Mouse (Mus musculus) intestine, embryonic 15.5 days (tissue): ENCODE measurements at regions not wholly inside any gene's neighbourhood (a gene's known extent, or its start where the extent isn't known, plus 50 kb on each side); places are given as distances from the start of the nearest gene placed in this dataset.
A peak's percentile ranks its signal among the peaks of the same experiment; 100 is the strongest.

Experiments used
- ATAC-seq: fragments of 200-750 bp; cut with Nextera tagmentation; 2 replicates; pipeline ENCODE4 v1.8.0; 2017; ENCODE audit warnings: moderate TSS enrichment, moderate library complexity
- H3K27ac ChIP-seq: fragments of 300-500 bp; sonication (generic); 2 replicates; pipeline ENCODE4 v1.5.1; 2015; ENCODE audit warnings: mild to moderate bottlenecking, inconsistent platforms
- H3K27me3 ChIP-seq: fragments of 300-500 bp; sonication (generic); replicated peaks from 2 replicates; pipeline ENCODE4 v1.6.1; 2015; ENCODE audit warnings: inconsistent platforms
- H3K36me3 ChIP-seq: fragments of 300-500 bp; sonication (generic); 2 replicates; pipeline ENCODE4 v1.6.1; 2015; ENCODE audit warnings: inconsistent platforms
- H3K4me1 ChIP-seq: fragments of 300-500 bp; sonication (generic); replicated peaks from 2 replicates; pipeline ENCODE4 v1.6.1; 2015; ENCODE audit warnings: inconsistent platforms
- H3K4me2 ChIP-seq: fragments of 300-500 bp; sonication (generic); replicated peaks from 2 replicates; pipeline ENCODE4 v1.6.1; 2015; ENCODE audit warnings: mild to moderate bottlenecking, inconsistent platforms
- H3K4me3 ChIP-seq: fragments of 300-500 bp; sonication (generic); replicated peaks from 2 replicates; pipeline ENCODE4 v1.5.1; 2015; ENCODE audit warnings: inconsistent platforms
- H3K9ac ChIP-seq: fragments of 300-500 bp; sonication (generic); 2 replicates; pipeline ENCODE4 v1.6.1; 2015; ENCODE audit warnings: inconsistent platforms
- H3K9me3 ChIP-seq: fragments of 300-500 bp; sonication (generic); 2 replicates; pipeline ENCODE4 v1.6.1; 2016; ENCODE audit warnings: inconsistent platforms
- WGBS: fragments of 180-500 bp; shearing (Covaris S2); methylation state at CpG from one replicate; pipeline ENCODE4 v1.1.7; 2015; 5-methylcytosine and 5-hydroxymethylcytosine counted together

- H3K9ac ChIP-seq: no peak overlapping the region
- H3K36me3 ChIP-seq: no peaks in the 10 kb centered on the region
- no peak overlapping the region for H3K4me3 ChIP-seq
- no peak for ATAC-seq
- no peaks in the 10 kb centered on the region for H3K27me3 ChIP-seq
- no peaks in the 10 kb centered on the region for H3K9me3 ChIP-seq
- H3K27ac ChIP-seq: no peak overlapping the region
- H3K4me2 ChIP-seq: peak overlapping the region; percentile 36
- H3K4me1 ChIP-seq: peaks cover 5% of the 10 kb centered on the region; the same call in 1 of the 2 replicates
- WGBS: 38% methylated on average over 16 of the region's 16 CpGs
These were observed 231.2 kb upstream of the Dio3 start for GRCm38 (mm10) chr12:110047466-110048250.

GRCm38 (mm10) chr12:110049154-110049736 lies 229.6 kb upstream of the Dio3 start:
- ATAC-seq: no peak
- no peak overlapping the region for H3K4me3 ChIP-seq
- peaks cover 5% of the 10 kb centered on the region; the same call in 1 of the 2 replicates for H3K4me1 ChIP-seq
- H3K9me3 ChIP-seq: no peaks in the 10 kb centered on the region
- 70% methylated on average over 10 of the region's 10 CpGs for WGBS
- H3K27me3 ChIP-seq: no peaks in the 10 kb centered on the region
- H3K4me2 ChIP-seq: no peak overlapping the region
- no peak overlapping the region for H3K27ac ChIP-seq
- no peaks in the 10 kb centered on the region for H3K36me3 ChIP-seq
- H3K9ac ChIP-seq: no peak overlapping the region

GRCm38 (mm10) chr12:110059321-110059720 lies 219.5 kb upstream of the Dio3 start:
- H3K4me2 ChIP-seq: no peak overlapping the region
- no peaks in the 10 kb centered on the region for H3K9me3 ChIP-seq
- no peak overlapping the region for H3K9ac ChIP-seq
- H3K4me1 ChIP-seq: no peaks in the 10 kb centered on the region
- no peak for ATAC-seq
- no peak overlapping the region for H3K4me3 ChIP-seq
- no peaks in the 10 kb centered on the region for H3K27me3 ChIP-seq
- H3K27ac ChIP-seq: no peak overlapping the region
- 81% methylated on average over 5 of the region's 5 CpGs for WGBS
- H3K36me3 ChIP-seq: no peaks in the 10 kb centered on the region

- Histone ChIP-seq H3K4me3 (no peak overlapping the region), H3K27me3 (no peaks in the 10 kb centered on the region), H3K4me1 (no peaks in the 10 kb centered on the region), H3K27ac (no peak overlapping the region), H3K36me3 (no peaks in the 10 kb centered on the region), H3K4me2 (no peak overlapping the region), H3K9me3 (no peaks in the 10 kb centered on the region), H3K9ac (no peak overlapping the region)
- WGBS: 81% methylated on average over 6 of the region's 6 CpGs
- no peak for ATAC-seq
These were observed 216.9 kb upstream of the Dio3 start for GRCm38 (mm10) chr12:110061961-110062360.

- H3K4me2 ChIP-seq: no peak overlapping the region
- no peak overlapping the region for H3K4me3 ChIP-seq
- no peak overlapping the region for H3K27ac ChIP-seq
- ATAC-seq: no peak
- no peaks in the 10 kb centered on the region for H3K4me1 ChIP-seq
- no peak overlapping the region for H3K9ac ChIP-seq
- 38% methylated on average over 8 of the region's 8 CpGs for WGBS
- H3K9me3 ChIP-seq: no peaks in the 10 kb centered on the region
- no peaks in the 10 kb centered on the region for H3K36me3 ChIP-seq
- no peaks in the 10 kb centered on the region for H3K27me3 ChIP-seq
These were observed 215.9 kb upstream of the Dio3 start for GRCm38 (mm10) chr12:110063013-110063412.

- Histone ChIP-seq H3K36me3 (no peaks in the 10 kb centered on the region), H3K4me1 (no peaks in the 10 kb centered on the region), H3K27me3 (no peaks in the 10 kb centered on the region), H3K4me3 (no peak overlapping the region), H3K9me3 (peaks cover 3% of the 10 kb centered on the region; the same call in 1 of the 2 replicates), H3K4me2 (no peak overlapping the region), H3K9ac (no peak overlapping the region), H3K27ac (no peak overlapping the region)
- no peak for ATAC-seq
- WGBS: 68% methylated on average over 4 of the region's 4 CpGs
These were observed 212.4 kb upstream of the Dio3 start for GRCm38 (mm10) chr12:110066361-110066885.

- H3K4me3 ChIP-seq: no peak overlapping the region
- H3K4me2 ChIP-seq: no peak overlapping the region
- H3K9me3 ChIP-seq: peaks cover 3% of the 10 kb centered on the region; the same call in 1 of the 2 replicates
- no peak overlapping the region for H3K27ac ChIP-seq
- no peaks in the 10 kb centered on the region for H3K27me3 ChIP-seq
- no peaks in the 10 kb centered on the region for H3K4me1 ChIP-seq
- H3K36me3 ChIP-seq: no peaks in the 10 kb centered on the region
- H3K9ac ChIP-seq: no peak overlapping the region
- WGBS: 78% methylated on average over 6 of the region's 6 CpGs
- no peak for ATAC-seq
These were observed 208.4 kb upstream of the Dio3 start for GRCm38 (mm10) chr12:110070506-110070905.

GRCm38 (mm10) chr12:110071823-110072222 lies 207.0 kb upstream of the Dio3 start:
- H3K36me3 ChIP-seq: no peaks in the 10 kb centered on the region
- 51% methylated on average over 4 of the region's 4 CpGs for WGBS
- ATAC-seq: no peak
- no peak overlapping the region for H3K4me3 ChIP-seq
- no peak overlapping the region for H3K27ac ChIP-seq
- no peak overlapping the region for H3K4me2 ChIP-seq
- no peak overlapping the region for H3K9ac ChIP-seq
- H3K9me3 ChIP-seq: peaks cover 3% of the 10 kb centered on the region; the same call in 1 of the 2 replicates
- H3K4me1 ChIP-seq: no peaks in the 10 kb centered on the region
- H3K27me3 ChIP-seq: no peaks in the 10 kb centered on the region

- H3K27ac ChIP-seq: no peak overlapping the region
- no peak overlapping the region for H3K9ac ChIP-seq
- no peaks in the 10 kb centered on the region for H3K27me3 ChIP-seq
- H3K4me1 ChIP-seq: peaks cover 3% of the 10 kb centered on the region
- H3K36me3 ChIP-seq: no peaks in the 10 kb centered on the region
- no peak overlapping the region for H3K4me3 ChIP-seq
- 52% methylated on average over 8 of the region's 8 CpGs for WGBS
- no peak overlapping the region for H3K4me2 ChIP-seq
- no peaks in the 10 kb centered on the region for H3K9me3 ChIP-seq
- ATAC-seq: peak; percentile 41; the same call in 1 of the 2 replicates
These were observed 203.9 kb upstream of the Dio3 start for GRCm38 (mm10) chr12:110074921-110075320.

GRCm38 (mm10) chr12:110077211-110077884 lies 201.5 kb upstream of the Dio3 start:
- Histone ChIP-seq H3K36me3 (no peaks in the 10 kb centered on the region), H3K4me1 (peaks cover 3% of the 10 kb centered on the region), H3K9ac (no peak overlapping the region), H3K27ac (no peak overlapping the region), H3K4me3 (no peak overlapping the region), H3K27me3 (no peaks in the 10 kb centered on the region), H3K4me2 (no peak overlapping the region), H3K9me3 (no peaks in the 10 kb centered on the region)
- WGBS: 51% methylated on average over 6 of the region's 6 CpGs
- no peak for ATAC-seq

- Histone ChIP-seq H3K4me1 (peaks cover 9% of the 10 kb centered on the region), H3K9ac (no peak overlapping the region), H3K27me3 (no peaks in the 10 kb centered on the region), H3K27ac (no peak overlapping the region), H3K4me2 (no peak overlapping the region), H3K9me3 (no peaks in the 10 kb centered on the region), H3K36me3 (no peaks in the 10 kb centered on the region), H3K4me3 (no peak overlapping the region)
- 52% methylated on average over 13 of the region's 13 CpGs for WGBS
- no peak for ATAC-seq
These were observed 200.8 kb upstream of the Dio3 start for GRCm38 (mm10) chr12:110078081-110078505.

GRCm38 (mm10) chr12:110081831-110082615 lies 196.8 kb upstream of the Dio3 start:
- Histone ChIP-seq H3K4me3 (no peak overlapping the region), H3K36me3 (no peaks in the 10 kb centered on the region), H3K9ac (no peak overlapping the region), H3K27ac (no peak overlapping the region), H3K4me2 (no peak overlapping the region), H3K9me3 (no peaks in the 10 kb centered on the region), H3K27me3 (no peaks in the 10 kb centered on the region), H3K4me1 (peaks cover 9% of the 10 kb centered on the region)
- WGBS: 78% methylated on average over 3 of the region's 3 CpGs
- no peak for ATAC-seq
